Mouse (Mus musculus): ENCODE results near the gene Nek10. TPM values are rescaled to one million over a fixed set of nuclear protein-coding genes. Genes with fewer than 3 reads are reported as not detected.
"Not testable (repeated sequence)": the region's sequence is repeated elsewhere in the genome, so short reads cannot be mapped to it uniquely, and the experiment has no call there.

Nek10 gene
- total RNA-seq, 2 experiments from 2014 or later = 0.05 to 0.11 TPM

DNA sequence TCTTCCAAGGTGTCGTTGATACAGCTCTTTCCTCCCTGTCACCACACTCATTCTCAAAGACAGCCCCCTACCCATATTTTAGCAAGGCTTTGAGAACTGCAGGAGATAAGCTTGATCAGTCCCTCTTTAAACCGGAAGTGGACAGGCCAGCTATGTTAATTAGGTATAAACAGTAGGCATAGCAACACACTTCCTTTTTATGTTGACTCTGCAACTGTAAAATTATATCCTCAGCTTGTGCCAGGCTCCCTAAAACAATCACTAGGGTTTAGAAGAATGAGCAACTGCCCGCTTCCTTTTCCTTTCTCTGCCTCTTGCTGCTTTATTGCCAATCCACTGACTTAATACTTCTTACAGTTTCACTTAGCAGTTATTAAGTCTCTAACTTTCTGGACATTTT is 67.2 kb downstream of the Nek10 start:
- DNase-seq = no peak

DNA sequence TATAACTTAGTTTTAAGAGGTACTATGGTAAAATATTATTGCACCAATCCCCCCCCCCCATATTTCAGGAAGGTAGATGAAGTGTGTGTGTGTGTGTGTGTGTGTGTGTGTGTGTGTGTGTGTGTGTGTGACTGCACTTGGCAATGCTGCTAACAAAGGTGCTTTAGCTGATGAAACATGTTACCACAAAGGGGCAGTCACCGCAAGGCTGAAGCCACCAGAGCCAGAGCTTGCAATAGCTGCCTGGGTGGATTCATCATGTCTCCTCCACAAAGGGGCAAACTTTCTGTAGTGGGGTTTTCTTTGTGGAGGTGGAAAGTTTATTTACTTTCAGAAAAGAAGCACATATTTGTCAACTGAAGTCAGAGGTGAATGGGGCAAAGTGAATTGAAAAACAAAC is 67.9 kb downstream of the Nek10 start:
- no peak for DNase-seq

DNA sequence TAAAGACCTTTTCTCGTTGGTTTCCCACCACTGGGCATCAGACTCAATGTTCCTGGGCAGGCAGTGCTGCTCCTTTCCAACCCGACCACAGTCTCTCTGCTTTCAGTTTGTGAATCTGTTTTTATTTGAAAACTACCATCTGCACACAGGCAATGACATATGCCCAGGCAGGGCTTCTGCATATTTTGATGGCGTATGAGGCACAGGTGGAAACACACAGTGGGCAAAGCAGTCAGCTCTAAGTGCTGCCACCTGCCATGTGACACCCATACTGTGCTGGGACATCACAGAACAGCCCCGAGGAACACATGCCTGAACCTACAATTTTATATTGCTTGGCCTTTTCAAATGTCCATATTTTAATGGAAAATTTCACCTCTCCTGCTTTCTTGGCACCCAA is 68.5 kb downstream of the Nek10 start:
- DNase-seq = no peak

DNA sequence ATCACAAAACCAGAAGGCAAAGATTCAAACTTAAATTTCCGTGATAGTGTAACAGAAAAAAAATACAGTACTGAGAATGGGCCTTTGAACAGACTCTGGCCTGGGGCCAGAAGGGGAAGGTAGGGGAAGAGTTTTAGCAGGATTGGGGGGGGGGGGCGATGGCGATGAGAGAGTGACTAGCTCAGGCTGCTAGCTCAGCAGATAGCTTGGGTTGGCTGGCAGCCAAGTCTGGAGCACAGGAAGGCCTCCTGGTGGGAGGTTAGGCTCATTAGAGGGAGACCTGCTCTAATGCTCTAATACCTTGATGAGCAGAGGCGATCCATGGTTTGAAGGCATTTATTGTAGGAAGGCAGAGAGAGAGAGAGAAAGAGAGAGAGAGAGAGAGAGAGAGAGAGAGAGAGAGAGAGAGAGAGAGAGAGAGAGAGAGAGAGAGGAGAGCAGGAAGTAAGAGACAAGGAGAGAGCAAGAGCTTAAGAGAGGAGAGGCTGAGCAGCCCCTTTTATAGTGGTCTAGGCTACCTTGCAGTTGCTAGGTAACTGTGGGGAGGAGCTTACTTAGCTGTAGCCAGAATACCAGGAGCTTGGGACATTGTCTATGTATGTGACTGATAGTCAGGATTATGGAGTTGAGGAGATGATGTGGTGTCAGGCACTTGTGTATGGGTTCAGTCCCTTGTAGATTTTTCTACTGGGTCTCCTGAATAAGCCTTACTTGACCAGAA is 90.9 kb downstream of the Nek10 start:
- peak; percentile 38 for DNase-seq

DNA sequence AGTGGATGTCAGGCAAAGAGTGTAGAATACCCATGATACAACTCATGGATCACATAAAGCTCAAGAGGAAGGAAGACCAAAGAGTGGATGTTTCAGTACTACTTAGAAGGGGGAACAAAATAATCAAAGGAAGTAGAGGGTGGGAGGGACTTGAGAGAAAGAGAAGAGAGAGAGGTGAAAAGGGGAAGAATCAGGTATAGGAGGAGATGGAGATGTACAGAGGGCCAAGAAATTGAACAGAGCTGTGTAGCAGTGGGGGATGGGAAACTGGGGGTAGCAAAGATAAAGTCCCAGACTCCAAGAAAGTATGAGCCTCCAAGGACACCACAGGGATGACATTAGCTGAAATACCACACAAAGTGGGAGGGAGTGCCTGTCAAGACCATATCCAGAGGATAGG is 91.6 kb downstream of the Nek10 start:
- no peak for DNase-seq

DNA sequence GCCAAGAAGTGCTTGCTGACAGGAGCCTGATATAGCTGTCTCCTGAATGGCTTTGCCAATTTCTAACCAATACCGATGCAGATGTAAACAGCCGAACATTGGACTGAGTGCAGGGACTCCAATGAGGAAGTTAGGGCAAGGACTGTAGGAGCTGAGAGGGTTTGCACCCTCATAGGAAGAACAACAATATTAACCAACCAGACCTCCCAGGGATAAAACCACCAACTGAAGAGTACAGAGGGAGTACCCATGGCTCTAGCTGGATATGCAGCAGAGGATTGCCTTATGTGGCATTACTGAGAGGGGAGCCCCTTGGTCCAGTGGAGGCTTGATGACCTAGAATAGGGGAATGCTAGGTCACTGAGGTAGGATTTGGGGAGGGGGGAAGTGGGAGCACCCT is 92.1 kb downstream of the Nek10 start:
- no peak for DNase-seq

DNA sequence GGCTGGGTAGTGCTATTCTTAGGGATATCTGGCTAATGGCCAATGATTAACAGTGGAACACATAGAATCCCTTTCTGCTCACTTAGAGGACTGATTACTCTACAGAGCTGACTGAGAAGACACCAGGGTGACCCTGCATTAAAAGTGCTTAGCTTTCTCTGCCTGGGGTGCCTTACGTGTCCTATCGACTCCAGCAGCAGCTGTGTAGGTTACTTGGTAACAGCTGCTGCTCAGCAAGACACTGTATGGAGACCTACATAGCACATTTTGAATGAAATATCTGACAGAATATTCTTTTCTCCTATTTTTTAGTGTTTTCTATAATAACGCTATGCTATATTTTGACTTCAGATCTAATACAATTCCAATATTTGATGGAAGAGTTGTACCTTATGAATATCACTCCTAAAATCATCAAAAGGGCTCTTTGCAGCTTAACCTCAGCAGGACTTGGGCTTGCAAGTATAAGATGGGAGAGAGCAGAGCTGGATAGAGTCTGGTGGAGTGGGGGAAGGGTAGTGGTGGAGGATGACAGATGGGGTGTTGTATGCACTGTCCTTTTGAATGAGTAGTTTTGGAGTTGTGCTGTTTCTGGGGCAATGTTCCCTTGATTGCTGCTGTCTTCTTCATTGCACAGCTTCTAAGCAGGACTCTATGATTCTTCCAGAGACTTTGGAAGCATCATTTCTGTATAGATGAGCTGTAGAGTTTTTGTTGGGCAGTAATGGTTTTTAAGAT is 93.4 kb downstream of the Nek10 start:
- DNase-seq = no peak

DNA sequence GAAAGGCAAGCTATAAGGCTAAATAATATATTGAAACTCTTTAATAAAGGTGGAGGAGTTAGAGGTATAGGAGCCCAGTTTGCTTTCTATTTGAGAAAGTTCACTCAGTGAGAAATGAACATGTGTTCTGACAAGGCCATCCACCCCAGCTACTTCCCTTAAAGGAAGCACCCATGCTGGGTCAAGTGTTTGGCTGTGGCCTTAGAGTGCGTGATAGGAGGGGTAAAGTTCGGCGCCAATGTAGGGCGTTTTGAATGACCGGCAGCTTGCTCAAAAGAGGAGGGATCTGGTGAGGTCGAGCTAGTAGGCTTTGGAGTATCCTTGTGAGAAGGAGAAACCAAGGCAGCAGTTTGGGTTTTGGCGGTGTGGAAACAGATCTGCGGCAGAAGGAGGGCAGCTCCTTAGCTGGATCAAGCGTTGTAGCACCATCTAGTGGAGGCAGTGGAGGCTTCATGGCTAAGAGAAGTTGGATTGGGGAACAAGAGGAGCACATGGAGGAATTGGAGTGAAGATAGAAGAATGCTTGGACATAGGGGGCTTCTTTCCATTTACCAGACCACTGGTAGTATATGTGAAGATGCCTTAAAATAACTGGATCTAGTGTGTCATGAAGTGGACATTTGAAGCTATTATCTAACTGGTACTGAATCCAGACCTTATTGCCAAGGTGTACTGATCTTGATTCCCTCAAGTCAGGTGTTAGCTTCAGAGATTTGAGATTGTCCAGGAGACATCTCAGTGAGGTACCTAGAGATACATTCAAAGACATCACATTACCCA is 101.7 kb downstream of the Nek10 start:
- DNase-seq = peak; percentile 55

DNA sequence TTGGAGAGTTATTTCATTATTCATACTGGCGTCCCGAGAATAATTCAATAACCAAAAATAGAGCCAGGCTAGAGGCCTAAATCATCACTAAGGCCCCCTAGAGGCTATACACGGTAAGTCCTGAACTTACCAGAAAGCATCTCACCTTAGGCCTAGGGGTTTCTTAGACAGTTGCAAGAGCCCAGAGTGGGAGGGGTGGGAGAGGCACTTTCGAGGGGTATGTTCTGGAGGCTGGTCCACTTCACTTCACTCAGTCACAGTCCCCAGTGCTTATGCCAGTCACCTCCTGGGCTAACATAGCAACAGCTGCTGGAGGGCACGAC is 102.3 kb downstream of the Nek10 start:
- no peak for DNase-seq

DNA sequence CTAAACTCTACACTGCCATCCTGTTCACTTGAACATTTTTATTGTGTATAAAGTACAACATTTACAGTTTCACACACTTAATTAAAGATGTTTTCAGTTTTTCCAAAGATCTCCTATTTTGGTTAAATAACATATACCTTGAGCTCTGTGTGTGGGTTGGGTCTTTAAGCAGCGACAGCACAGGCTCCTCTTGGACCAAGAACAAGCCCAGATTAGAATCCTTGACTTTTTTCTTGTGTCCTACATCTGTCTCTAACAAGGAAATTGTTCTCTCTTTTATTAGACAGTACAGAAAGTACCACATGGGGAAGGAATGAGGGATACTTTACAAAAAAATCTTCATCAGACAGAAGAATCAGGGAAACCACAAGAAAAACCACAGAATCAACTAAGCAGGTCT is 122.4 kb downstream of the Nek10 start:
- no peak for DNase-seq

DNA sequence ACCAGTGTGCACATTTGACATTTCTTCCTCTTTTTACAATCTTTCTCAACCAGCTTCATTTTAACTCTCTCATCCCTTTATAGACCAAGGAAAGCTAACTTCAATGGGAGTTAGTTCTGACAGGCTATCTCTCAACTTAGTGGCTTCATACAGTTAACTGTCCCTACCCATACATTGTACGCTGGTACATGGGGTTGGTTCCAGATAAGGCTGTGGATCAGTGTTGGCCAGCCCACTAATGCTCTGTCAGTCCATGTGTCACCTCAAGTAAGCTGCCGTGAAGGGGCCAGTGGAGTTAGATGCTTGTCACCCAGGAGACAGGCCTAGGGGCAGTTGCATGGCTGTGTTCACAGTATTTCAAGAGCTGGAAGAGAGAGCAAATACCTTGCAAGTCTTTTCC is 124.3 kb downstream of the Nek10 start:
- no peak for DNase-seq

DNA sequence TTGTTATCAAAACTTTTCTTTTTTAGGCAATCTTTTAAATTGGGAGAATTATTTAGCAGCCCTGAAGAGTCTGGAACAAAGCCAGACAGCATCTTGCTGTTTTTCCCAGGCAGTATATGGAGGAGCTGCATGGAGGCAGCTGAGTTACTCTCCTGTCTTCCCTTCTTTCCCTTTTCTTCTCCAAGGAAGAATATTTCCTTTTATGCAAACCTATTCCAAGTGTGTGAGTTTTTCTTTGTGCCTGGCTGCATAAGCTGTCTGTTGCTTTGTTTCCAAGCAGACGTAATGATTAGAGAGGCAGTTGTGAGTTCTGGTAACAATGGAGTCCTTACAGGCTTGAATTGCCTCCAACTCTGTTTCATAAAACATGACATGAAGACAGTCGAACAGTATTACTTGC is 131.8 kb downstream of the Nek10 start:
- no peak for DNase-seq

DNA sequence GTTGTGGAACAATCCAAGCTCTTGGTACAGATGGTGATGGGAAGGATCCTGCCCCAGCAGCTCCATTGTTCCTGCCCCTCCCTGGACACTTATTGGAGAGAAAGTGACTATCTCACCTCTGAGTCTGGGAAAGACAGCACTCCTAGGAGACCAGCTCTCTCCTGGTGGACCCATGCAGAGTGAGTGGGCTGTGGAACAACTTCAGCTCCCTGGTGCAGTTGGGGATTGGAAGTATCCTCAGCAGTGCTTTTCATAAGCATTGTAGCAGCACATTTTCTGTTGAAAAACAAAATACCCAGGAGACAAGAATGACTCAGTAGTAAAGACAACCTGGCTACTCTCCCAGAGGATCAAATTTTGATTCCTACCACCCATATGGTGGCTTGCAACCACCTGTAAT is 142.7 kb downstream of the Nek10 start:
- no peak for DNase-seq

DNA sequence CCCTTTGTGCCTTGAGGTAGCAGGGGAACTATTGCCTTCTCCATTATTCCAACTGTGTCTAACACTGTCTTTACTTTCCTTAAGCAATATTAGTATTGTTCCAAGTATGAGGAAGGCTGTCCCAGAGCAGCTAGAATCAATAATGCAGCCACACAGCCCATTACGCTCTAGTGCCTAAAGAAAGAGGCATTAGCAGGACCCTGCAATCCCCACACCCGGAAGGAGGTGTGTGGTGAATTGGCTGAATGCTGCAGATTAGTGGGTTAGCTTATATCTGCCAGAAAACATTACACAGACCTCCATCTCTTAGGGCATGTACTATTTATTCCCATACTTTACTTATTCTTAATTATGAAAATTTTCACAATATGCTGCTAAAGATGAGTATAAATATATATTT is 145.8 kb downstream of the Nek10 start:
- no peak for DNase-seq

DNA sequence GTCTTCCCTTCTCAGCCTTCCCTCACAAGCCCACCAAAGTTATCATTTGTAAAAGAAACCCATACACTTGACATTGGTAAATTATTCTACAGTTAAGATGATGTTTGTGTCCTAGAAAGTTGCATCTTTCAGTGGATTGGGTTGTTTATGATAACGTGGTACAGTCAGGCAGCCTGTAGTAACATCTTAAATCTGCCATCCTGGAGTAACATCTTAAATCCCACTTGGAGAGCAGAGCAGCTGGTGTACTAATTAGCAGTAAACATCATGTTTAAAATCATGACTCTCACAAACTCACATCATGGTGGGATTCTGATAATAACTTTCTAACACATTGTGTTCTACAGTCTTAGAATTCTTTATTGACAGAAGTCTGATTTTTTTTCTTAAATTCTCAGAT is 148.6 kb downstream of the Nek10 start:
- DNase-seq = no peak

DNA sequence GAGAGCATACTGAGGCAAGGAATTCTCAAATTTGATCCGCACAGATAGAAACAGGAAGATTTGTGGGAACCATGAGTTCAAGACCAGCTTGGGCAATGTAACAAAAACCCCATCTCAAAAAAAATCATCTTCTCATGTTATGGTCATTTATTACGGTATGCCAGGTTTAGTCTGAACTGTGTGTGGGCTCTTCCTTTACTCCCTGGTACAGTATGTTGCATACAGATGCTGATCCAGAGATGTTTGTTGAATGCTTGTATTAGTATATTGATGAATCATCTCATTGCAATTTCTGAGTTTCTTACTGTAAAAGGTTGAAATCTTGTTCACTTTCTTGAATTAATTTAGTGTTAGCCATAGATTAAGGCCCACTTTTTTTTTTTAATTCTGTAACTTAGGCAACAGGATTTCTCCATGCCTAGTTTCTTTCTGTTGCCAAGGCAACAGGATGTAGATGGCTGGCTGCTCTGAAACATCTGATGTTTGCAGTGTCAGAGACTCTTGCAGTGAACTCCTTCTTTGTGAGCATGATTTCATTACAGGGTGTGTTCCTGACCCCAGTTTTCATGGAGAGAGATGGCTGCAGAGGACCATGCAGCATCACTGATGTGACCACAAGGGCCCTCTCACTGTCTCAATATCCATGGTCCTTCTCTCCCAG is 156.7 kb downstream of the Nek10 start:
- DNase-seq = no peak

DNA sequence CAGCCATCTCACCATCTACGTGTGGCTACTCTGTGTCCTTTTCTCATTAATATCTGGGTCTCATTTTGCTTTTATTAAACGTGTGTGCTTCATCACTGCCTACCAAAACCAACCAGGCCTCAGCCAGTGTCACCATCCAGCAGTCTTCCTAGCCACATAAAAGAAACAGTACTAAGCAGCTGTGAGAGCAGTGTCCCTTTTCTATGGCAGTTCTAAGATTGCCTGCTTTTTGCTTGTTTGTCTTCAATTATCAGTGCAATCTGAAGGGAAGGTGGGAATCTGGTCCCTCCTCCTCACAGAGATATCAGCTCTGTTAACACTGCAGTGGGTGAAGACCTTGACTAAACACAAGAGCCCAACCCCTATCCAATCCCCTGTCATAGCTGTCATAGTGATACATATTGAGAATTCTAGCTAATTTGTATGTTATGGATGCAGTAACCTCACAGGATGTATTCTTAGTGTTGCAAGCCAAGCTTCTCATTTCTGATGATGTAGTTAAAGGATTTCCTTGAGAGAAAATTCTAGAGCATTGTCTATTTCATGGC is 157.3 kb downstream of the Nek10 start:
- no peak for DNase-seq

DNA sequence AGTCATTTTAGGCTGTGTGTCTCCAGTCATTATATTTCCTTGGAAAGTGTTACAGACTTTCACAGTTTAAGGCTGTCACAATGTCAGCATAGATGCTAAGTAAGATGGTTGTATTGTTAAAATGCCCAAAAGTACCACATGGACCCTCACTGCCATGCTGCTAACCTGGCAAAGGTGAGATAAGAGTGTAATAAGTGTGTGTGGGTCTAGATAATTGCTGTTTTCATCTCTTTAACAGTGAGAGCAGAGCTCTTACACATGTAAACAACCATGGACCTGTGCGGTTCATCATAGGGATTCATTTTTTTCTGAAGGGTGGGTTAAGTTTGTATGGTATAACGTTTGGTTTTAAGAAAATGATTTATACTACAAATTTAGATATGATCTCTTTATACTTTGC is 167.4 kb downstream of the Nek10 start:
- no peak for DNase-seq

DNA sequence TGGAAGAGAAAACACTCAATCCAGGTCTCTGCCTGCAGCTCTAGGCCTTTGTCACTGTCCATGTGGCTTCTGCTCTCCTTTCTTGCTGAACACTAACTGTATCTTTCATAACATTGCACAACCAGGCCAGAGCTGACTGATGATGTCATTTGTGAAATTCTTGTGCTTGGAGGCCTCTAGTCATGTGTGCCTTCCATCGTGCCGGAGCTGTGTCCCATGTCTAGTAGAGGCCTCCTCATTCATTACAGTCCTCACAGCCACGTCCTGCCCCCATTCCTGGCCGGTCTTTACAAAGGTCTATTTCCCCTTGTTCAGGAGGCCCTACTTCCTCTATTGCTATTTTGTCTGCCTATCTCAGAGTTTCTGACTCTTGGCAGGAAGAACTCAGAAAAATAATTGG is 167.8 kb downstream of the Nek10 start:
- DNase-seq = no peak

DNA sequence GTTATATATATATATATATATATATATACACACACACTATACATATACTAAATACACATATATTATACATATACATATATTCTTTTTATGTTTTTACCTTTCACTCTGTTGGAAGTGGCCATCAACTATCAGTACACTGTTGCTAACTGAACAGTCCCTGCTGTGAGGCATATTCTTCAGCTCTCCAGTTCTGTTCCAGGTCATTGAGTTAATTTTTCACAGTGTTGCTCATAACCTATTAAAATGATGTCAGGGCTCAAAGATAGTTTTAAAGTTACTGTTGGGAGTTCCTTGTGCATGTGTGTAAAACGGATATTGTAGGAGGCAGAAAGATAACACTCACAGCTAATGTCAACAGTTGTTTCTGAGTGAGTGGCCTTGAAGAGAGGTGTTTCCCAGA is 170.9 kb downstream of the Nek10 start:
- DNase-seq = no peak

DNA sequence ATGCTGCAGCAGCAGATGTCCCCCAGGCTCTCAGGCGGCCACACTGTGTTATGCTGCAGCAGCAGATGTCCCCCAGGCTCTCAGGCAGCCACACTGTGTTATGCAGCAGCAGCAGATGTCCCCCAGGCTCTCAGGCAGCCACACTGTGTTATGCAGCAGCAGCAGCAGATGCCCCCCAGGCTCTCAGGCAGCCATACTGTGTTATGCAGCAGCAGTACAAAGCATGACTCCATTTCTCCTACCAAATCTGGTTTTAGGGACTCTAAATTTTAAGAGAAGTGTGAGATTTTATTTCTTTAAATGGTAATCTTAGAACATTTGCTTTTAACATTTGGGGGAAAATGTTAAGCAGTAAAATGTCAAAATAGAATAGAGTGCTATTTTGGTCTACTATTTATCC is 180.9 kb downstream of the Nek10 start:
- DNase-seq = not testable (repeated sequence)

Measured in gastrocnemius, postnatal 10 days (tissue).